Mouse (Mus musculus) granulocyte monocyte progenitor cell, adult 5-6 weeks (primary cell): ENCODE data around the gene Samd14. TPM values are rescaled to one million over a fixed set of nuclear protein-coding genes. Genes with fewer than 3 reads are reported as not detected.

ENCODE experiments used
- ATAC-seq: replicated peaks from 2 replicates; pipeline ENCODE4 v1.8.0; 2016; ENCODE audit warnings: mild to moderate bottlenecking, moderate TSS enrichment, inconsistent platforms; ENCODE audit not compliant: poor library complexity, severe bottlenecking
- total RNA-seq, 2 experiments: library from RNA; stranded (forward) in 1 of 2; stranded (reverse) in 1 of 2; fragments of 200-712, 200-1000 nt in 1 of 2; fragments of >200 nt in 1 of 2; fragmentation: Nextera tagmentation in 1 of 2; gene quantifications; 2 replicates each; pipeline ENCODE4 v1.2.3; 2014 to 2017

The Samd14 gene
- total RNA-seq, 2 experiments from 2014 or later: 0.05 to 0.34 TPM

DNA sequence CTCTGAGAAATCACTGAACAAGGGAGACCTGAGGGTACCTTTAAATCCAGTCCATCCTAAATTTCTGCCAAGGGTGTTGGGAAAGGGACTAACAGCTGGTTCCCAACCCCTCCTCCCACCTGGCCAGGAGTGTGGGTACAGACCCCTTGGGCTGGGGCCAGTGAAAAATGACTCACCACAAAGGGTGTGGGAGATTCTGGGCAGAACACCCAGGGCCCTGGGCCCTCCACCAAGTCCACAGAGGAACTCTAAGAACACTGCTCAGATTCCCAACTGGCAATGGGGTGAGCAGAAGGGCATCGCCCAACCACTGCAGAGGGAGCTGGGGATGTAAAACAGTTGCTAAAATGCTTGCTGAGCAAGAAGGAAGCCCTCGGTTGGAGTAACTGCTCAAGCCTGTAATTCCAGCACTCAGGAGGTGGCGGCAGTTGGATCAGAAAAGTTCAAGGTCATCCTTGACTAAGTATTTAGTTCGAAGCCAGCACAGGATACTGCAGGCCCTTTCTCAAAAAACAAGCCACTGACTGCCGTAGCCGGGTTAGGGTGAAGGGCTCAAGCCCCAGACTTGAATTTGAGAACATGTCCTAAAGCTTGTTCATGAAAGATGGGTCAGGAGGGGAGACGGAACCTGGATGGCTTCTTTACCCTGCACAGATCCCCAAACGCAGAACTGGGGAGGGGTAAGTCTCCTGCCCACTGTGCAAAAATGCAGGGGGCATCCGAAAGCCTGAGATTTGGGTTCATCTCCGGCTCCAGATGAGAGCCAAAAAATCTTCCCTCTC, 20.7 kb upstream of the Samd14 start:
- ATAC-seq: no peak

DNA sequence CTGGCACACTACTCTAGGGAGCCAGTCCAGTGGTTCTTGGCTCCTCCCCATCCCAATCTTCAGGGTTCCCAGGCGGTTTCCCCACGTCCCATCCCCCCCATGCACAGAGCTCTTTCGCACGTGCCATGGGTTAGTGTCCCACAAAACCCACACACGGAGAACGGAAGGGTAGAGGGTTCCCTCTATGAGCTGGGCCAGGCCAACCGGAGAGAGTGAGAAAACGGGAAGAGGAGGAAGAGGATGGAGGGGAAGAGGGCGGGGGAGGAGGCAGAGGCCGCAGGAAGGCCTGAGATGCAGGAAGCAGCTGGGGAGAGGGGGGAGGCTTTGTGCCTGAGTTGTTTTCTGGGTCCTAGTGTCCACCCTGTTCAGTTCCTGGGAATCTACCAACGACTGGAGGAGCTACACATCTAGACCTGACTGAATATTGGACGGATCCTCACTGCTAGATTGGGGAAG, 20.1 kb upstream of the Samd14 start:
- peak; percentile 57 for ATAC-seq

DNA sequence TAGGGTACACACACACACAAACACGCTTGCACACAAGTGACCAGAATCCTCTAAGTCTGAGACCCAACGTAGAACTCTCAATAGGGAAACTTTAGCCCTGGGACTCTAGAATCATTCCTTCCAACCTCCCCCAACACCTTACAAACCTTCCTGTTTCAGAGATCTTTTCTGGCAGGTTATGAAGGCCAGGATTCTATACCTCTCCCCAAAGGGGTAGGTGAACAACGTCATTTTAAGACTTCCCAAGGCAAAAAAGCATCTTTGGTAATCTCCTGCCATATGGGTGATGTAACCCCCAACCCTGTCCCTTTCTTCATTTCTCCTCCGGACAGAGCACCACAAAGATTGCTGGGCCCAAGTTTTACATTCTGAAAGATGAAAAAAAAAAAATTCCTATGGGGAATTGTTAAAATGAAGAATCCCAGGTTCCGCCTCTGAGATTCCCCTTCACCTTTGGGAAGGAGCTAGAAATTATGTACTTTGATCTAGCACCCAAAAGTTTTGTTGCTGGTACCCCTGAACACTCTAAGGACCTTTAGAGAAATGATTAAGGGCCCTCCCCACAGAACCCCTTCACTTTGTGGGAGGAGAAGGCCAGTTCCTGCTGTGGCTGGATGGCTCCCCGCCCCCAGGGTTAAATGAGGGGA, 19.5 kb upstream of the Samd14 start:
- ATAC-seq: no peak

DNA sequence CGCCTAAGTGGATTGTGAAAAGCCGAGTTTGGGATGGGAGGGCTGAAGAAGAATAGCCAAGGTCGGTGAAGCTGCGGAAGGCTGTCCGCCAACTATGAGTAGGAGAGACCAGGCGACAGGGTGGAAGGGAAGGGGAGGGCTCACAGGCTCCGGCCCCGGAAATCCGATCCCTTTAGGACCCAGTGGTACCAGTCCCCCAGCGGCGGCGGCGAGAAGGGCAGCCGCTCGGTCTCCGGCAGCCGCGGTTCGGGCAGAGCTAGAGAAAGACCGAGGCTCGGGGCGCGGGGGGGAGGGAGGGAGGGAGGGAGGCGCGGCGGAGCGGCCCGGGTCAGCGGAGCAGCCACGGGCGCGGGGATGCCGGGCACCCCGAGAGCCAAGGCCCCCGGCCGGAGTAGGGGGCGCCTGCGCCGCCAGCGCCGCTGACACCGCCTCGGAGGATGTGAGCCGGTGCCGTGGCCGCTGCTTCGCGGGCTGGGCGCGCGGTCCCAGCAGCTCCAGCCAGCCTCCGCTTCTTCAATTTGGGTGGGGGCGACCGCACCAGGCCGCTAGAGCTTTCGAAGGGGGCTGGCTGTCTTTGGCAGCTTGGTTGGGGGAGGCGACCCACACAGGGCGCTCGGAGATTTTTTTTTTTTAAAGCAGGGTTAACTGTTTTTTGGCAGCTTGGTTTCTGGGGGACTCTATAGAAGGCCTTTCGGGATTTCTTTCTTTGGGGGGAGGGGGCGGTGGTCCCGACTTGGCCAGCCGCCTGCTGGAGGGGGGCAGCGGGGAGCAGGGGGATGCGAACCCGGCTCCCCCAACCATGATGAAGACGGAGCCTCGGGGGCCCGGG, 18.7 kb upstream of the Samd14 start, which contains the start of gene Ppp1r9b:
Gene Ppp1r9b (plus strand): TSS at position 287 of the 829 bp plus-strand sequence.
- peak; percentile 47 for ATAC-seq

DNA sequence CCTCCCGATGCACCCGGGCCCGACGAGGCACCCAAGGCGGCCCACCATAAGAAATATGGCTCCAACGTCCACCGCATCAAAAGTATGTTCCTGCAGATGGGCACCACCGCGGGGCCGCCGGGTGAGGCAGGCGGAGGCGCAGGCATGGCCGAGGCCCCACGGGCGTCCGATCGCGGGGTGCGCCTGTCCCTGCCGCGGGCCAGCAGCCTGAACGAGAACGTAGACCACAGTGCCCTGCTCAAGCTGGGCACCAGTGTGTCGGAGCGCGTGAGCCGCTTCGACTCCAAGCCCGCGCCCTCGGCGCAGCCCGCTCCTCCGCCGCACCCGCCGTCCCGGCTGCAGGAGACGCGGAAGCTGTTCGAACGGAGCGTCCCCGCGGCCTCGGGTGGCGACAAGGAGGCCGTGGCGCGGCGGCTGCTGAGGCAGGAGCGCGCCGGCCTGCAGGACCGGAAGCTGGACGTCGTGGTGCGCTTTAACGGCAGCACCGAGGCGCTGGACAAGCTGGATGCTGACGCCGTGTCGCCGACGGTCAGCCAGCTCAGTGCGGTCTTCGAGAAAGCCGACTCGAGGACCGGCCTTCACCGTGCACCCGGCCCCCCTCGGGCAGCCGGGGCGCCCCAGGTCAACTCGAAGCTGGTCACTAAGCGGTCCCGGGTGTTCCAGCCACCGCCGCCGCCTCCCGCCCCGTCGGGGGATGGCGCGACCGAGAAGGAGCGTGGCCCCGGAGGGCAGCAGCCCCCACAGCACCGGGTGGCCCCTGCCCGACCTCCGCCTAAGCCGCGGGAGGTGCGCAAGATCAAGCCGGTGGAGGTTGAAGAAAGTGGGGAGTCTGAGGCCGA, 17.8 kb upstream of the Samd14 start:
- ATAC-seq: no peak

DNA sequence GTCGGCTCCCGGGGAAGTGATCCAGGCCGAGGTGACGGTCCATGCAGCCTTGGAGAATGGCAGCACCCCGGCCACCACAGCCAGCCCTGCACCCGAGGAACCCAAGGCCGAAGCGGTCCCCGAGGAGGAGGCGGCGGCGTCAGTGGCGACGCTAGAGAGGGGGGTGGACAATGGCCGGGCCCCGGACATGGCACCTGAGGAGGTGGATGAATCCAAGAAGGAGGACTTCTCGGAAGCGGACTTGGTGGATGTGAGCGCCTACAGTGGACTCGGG, 17.3 kb upstream of the Samd14 start:
- no peak for ATAC-seq

DNA sequence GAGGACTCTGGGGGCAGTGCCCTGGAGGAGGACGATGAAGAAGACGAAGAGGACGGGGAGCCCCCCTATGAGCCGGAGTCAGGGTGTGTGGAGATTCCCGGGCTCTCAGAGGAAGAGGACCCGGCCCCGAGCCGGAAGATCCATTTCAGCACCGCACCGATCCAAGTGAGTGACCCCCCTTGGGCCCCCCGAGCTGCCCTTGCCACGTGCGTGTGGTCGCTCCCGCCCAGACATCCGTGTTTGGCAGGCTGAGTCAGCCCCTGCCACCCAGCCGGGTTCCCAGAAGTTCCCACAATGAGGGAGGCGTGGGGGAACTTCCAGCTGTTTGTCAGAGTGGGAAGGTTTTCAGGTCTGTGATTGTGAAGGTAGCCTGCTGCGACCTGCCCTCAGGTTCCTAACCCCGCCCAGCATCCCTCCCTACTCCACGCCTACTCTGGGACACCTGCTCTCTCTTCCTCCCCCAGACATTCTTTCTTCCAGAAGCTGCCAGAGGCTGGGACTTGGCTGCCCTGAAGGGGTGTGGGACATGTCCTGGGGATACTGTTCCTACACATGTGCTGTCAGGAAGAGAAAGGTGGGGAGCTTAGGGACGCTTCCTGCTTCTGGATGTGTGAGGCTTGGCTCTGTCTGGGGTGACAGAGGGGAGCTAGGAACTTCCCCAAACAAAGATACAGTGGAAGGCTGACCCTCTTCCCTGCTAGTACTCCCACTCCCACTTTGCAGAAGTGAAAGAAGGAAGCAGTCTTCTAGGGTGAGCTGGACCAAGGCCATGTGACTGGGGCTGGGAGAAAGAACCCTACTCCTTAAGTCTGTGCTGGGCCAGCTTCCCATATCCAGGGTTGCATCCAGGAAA, 16.7 kb upstream of the Samd14 start:
- ATAC-seq: peak; percentile 63

DNA sequence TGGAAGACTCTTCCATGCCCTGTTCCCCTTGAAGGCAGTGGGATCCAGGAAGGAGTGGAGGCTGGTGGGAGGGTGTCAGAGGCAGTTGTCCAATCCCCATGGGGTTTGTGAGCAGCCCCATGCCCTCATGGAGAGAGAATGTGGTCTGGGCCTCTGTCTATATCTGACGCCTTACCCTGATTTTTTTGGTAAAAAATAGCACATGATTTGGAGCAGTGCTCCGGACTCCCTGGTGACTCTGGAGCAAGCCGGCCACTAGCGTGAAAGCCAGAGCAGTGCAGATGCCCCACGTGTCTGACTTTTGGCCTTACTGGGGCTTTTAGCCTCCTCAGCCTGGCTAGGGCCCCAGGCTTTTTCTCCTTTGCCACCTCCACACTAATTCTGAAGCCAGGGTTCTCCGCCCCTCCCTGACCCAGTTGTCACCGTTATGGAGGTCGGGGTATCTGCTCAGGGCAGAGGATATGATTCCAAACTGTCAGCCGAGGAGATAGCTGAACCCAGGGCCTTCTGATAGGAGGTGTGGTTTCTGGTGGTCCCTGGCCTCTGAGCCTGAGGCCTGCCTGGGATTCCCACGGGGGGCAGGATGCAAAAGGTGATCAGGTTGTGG, 15.4 kb upstream of the Samd14 start:
- ATAC-seq: no peak

DNA sequence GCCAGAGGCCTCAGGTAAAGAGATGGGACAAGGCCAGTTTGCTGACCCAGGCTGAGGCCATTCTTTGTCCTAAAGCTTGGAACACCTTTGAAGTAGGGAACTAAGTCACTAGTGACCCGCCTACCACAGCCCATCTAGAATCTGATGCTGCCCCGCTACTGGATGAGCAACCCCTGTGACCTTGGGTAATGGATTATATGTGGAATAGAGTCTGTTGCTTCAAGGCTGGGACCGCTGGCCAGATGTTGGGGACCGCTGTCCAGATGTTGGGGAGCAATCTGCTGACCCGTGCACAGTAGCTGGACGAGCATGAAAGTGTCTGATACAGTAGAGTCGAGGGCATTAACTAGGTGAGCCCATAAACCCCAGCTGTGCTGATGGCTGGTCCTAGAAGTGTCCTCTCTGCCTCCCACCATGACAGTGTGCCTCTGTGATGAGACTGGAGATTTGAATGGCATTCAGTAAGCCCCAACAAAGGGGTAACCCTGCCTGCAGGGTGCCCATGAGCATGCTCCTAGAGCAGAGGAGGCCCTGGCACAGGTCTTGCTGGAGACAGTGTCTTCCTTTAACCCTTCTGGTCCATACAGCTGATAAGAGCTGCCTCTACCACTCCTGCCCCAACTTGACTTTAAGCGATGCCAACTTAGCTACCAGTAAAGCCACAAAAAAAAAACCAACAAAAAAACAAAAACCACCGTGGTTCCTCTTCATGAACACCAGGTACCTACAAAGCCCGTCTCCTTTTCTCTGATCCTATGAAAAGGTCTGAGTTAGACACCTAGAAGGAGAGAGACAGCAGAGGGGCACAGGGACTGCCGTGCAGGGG, 14.5 kb upstream of the Samd14 start:
- no peak for ATAC-seq

DNA sequence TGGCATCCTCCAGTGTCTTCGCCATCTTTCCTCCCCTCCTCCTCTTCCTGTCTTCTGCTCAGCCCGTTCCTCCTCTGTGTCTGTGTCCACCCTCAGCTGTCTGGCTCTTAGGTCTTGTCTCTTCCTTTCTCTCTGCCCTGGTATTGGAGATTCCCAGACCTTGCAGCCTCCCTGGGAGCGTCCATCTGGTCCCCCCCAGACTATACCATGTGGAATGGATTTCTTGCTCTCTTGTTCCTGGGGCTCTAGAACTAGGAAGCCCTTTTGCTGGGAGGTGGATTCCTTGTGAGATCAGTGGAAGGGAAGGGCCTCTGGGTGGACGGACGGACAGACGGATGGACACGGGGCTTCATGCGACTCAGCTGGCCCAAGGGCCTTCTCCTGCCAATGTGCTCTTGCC, 13.6 kb upstream of the Samd14 start:
- ATAC-seq: no peak

DNA sequence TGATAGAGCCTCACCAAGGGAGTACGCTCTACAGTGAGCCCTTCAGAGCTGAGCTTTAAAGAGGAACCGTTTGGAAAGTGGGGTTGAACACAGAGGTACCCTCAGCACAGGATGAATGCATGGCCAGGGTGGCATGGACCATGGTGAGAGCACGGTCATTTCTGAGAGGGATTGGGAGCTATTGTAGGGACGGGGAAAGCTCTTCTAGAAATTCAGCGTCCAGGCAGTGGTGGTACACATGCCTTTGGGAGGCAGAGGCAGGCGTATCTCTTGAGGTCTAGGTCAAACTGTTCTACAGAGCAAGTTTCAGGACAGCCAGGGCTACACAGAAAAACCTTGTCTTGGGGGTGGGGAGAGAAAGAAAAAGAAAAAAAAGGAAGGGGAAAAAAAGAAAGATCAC, 12.7 kb upstream of the Samd14 start:
- ATAC-seq: no peak

DNA sequence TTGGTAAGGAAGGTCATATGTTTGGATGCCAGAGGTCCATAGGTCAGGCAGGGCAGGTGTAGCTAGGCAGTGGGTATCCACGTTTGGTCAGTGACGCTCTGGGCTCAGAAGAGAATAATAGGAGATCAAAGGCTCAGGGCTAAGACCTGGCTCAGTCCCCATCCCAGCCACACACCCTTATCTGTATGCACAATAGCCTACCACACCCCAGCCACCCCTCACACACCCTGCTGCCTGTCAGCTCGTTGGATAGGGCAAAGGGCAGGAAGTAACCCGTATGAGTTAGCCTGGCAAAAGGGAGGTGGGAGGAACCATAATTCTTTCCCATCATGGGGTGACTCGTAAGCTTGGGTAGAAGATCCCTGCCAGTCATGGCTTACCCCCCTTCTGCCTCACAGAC, 12.1 kb upstream of the Samd14 start:
- ATAC-seq: no peak

DNA sequence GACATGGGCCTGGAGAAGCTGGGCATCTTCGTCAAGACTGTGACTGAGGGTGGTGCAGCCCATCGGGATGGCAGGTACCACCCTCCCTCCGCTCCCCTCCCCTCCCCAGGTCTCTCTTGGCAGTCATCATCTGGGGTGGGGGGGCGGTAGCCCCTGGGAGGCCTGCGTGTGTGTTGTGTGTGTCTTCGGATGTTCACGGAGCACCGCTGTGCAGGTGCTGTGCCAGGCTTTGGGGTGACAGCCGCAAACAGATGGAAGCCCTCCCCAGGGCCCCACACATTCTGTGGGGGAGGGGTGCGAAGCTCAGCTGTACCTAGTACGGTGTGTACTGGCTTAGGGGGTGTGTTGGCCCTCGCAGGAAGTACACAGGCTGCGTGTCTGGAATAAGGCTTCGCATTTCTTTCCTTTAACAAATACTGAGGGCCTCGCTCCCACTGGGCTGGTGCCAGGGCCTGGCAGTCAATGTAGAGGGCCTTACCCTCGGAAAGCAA, 11.6 kb upstream of the Samd14 start:
- no peak for ATAC-seq

DNA sequence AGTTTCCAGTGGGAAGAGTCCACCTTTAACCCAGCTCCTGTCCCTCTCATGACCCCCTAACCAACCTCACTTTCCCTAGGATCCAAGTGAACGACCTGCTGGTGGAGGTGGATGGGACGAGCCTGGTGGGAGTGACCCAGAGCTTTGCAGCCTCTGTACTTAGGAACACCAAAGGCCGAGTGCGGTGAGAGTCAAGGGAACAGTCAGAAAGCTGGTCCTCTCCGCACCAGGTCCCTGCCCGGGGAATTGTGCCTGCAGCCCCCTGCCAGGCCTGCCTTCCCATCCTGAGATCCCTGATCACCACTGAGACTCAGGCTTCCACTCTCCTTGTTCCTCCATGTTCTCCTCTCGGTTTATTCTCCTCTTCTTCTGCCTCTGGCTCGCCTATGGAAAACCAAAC, 9.6 kb upstream of the Samd14 start:
- no peak for ATAC-seq

DNA sequence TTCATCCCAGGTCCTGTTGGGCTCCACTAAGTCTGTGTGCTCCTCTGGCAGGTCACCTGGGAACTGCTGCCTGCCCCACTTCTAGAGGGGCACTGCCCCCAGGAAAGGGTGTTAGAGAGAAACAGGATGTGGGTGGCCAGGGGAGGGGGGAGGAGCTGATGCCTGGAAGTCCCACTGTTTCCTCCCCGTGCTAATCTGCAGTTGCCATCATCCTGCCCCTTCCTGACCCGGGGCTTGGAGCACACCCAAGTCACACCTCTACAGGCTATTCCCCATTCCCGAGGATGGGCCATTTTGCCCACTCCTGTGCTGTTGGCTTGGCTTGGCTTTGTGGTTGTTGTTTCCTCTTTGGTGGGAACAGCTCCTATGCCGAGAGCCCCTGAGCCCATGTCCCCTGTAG, 9.1 kb upstream of the Samd14 start:
- ATAC-seq: peak; percentile 61

DNA sequence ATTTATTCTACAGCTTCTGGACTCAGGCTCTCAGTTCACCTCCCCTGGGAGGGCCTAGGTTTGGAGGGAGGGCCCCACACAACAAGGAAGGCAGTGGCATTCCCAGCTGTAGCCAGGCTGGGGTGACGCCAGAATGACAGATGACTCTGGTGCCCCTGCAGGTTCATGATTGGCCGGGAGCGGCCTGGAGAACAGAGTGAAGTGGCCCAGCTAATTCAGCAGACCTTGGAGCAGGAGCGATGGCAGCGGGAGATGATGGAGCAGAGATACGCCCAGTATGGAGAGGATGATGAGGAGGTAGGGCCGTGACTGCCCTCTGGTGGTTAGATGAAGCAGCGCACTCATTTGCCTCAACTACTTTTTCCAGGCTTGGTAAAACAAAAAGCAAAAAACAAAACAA, 8.6 kb upstream of the Samd14 start:
- peak; percentile 64 for ATAC-seq

DNA sequence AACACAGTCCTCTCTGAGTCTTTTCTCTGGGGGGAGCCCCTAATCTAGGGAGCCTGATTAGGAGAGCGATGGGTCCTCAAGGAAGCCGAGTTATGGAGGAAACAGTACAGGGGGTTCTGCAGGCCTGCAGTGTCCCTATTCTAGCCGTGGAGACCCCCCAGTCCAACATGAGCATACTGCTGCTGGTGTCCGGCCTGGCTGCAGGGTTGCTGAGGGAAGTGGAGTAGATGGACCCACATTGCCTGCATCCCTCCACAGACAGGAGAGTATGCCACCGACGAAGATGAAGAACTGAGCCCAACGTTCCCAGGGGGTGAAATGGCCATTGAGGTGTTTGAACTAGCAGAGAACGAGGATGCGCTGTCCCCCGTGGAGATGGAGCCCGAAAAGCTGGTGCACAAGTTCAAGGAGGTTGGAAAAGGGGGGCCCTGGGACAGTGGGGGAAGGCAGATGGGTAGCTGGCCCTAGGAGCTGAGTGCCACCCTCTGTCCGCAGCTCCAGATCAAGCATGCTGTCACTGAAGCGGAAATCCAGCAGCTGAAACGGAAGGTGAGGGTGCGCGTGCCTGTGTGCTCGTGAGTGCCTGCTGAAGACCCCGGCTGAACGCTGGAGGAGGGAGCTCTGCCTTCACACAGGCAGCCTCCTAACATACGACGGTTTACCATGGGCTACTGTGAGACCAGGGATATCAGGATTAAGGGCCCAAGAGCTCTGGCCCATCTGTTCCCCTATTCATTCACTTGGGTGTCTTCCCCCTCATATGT, 7.9 kb upstream of the Samd14 start:
- ATAC-seq: no peak
